Mouse (Mus musculus) liver, adult 2 months (tissue): Measurements from ENCODE around the gene Gm5134.

Experiments
- CTCF ChIP-seq: fragments of 200-500 bp; IDR thresholded peaks from 2 replicates; pipeline ENCODE4 v1.5.1; 2011; ENCODE audit warnings: low read depth, low read length, control low read depth
- POLR2A ChIP-seq: fragments of 200-500 bp; IDR thresholded peaks from 2 replicates; pipeline ENCODE4 v1.6.1; 2011; ENCODE audit warnings: low read length, control low read depth; ENCODE audit not compliant: insufficient read depth; ENCODE audit errors: extremely low read depth

- no peak for TF ChIP-seq CTCF
- no peak for TF ChIP-seq POLR2A
These were observed 22.1 kb upstream of the Gm5134 start for GRCm38 (mm10) chr10:75932081-75932678.
